Mouse (Mus musculus) erythroblast, embryonic 14.5 days (primary cell): ENCODE data around the gene Slc25a16.

Source experiments
- GATA1 ChIP-seq: IDR thresholded peaks from 2 replicates; pipeline ENCODE4 v1.6.1; 2012; ENCODE audit warnings: low read length, inconsistent platforms, mixed read lengths
- TAL1 ChIP-seq: IDR thresholded peaks from 3 replicates; pipeline ENCODE4 v1.6.1; 2012; ENCODE audit warnings: low read length, inconsistent platforms, mixed read lengths

DNA sequence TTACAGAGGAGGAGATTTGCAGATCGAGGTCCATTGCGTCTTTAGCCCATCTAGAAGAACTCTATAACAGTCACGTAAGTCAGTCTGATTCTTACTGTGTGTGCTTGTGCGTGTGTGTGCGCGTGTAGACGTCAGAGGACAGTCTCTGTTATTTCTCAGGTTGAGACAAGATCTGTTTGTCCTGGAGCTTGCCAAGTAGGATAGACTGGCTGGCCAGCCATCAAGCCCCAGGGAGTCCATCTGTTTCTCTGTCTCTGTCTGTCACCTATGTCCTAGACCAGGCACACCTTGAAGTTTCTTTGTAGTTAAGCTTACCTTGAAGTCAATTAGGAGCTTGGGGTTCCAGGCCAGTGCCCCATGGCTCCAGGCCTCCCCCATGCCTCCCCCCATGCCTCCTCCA, 43.5 kb downstream of the Slc25a16 start:
- TF ChIP-seq TAL1 (no peak), GATA1 (no peak)
